Mouse (Mus musculus) megakaryocyte progenitor cell, adult 5-6 weeks (primary cell): ENCODE data around the gene Elp1. TPM values are rescaled to one million over a fixed set of nuclear protein-coding genes. Genes with fewer than 3 reads are reported as not detected.

Source experiments
- ATAC-seq: replicated peaks from 2 replicates; pipeline ENCODE4 v1.8.0; 2016; ENCODE audit warnings: mild to moderate bottlenecking, moderate TSS enrichment, inconsistent platforms; ENCODE audit not compliant: poor library complexity
- total RNA-seq, 2 experiments: library from RNA; stranded (forward) in 1 of 2; stranded (reverse) in 1 of 2; fragments of 157-497, 149-512 nt in 1 of 2; fragments of 200-1000 nt in 1 of 2; gene quantifications; 2 replicates each; pipeline versions ENCODE4 v1.2.3 to v1.2.4; 2015 to 2017

The Elp1 gene
- 58.5 and 61.1 TPM in 2 replicates for total RNA-seq (2015)
- total RNA-seq (2017): 42.5 and 51.8 TPM in 2 replicates

DNA sequence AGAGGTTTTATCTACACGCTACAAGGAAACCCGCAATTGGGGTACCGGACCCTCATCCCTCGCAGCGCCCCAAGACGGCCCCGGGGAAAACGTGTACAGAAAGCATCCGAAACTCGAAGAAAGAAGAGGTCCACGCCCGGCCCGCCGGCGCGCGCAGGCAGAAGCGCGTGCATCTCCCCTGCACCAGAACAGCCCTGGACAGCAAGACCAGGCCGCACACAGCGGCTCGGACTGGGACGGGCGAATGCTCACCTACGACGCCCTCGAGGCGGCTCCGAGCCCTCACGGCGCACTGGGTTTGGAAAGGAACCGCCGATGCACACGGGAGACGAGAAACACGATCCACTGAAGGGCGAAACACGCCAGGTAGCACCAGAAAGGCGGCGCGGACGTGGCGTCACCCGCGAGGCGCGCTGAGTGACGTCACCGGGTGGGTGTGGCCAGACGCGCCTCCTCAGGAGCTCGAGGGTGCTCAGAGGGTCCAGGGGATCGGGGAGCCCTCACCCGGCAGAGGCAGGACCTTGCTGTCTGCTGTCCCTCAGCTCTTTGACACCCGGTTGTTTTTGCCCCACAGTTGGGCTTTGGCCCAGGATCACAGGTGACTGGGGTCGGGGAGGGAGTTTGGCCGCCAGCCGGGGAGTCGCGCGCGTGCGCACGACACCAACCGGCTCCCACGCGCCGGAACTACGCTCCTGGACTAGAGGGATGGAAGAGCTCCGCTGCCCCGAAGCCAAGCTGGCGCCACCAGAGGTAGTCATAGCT, at the start of gene Elp1, which contains the start of gene Fam206a:
Gene Elp1 (minus strand): TSS at position 425 of the 762 bp plus-strand sequence.
Gene Fam206a (plus strand): TSS at position 439 of the 762 bp plus-strand sequence.
- peak; percentile 96 for ATAC-seq

DNA sequence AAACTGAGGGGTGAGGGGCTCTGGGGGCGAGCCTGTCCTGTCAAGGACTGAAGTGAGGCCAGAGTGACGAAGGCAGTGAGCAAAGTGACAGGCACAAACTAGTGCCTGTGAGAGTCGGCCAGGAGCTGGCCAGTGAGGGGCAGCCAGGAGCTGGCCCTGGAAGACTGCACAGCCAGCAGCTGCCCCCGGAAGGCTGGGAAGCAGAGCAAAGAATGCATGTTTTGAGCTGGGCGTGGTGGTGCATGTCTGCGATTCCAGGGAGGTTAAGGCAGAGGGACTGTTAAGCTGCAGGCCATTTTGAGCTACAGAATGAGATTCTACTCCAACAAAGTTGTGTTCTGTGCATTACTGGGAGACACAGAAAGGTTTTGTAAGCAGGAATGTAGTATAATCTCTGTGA, 48.6 kb upstream of the Elp1 start:
- no peak for ATAC-seq

DNA sequence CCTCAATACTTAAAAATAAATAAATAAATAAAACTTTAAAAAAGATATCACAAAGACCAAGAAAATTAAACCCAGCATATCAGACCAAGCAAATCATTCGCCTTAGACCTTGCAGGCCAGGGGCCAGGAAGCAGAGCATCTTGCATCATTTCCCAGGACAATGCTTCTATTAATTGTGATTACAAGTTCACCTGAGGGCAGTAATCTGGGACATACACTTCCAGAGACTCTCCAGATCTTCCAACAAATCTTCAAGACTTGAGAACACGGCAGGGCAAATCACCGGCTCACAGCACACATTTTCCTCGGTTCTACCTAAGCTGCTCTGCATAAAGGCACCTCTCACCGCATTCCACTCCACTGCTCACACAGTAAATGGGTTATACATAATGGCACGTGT, 45.9 kb upstream of the Elp1 start:
- ATAC-seq: no peak

DNA sequence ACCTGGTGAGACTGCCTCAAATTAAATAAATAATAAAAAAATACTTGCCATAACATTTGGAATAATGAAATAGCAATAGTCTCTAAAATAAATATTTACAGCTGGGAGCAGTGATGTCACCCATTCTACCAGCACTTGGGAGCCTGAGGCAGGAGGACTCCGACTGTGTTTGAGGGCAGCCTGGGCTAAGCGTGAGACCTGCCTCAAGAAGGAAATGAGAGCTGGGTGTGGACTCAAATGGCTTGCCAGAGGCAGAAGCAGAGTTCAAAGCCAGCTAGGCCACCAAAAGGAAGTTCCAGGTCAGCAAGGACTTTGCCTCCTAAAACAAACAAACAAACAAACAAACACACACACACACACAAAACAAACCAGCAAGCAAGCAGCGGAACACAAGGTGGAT, 45.3 kb upstream of the Elp1 start:
- no peak for ATAC-seq

DNA sequence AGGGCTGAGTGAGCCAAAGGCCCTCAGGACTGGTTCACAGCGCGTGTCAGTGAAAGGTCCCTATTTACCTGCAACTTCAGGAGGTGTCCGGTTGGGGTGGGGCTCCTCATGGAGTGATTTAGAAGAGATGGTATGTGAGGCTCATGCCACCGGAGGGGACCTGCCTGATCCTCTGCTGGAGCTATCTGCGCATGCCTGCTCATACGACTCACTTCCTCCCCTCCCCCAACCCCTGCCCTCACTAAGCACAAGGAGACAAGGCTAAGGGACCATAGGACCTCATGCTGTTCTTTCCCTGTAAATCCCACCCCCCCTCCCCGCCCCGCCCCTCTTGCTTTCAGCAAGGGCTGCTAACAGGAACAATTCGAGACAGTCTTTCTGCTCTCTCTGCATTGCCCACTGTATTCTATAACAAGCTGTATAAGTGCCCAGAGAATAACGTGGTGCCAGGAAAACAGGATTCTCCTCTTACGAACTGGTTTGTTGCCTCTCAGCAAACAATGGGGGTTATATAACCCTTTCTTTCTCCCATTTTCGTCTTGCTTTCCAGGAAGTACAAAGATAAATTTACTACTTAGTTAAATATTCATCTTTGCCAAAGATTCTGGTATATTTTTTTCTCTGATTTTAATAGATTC, 43.9 kb upstream of the Elp1 start:
- ATAC-seq: no peak

DNA sequence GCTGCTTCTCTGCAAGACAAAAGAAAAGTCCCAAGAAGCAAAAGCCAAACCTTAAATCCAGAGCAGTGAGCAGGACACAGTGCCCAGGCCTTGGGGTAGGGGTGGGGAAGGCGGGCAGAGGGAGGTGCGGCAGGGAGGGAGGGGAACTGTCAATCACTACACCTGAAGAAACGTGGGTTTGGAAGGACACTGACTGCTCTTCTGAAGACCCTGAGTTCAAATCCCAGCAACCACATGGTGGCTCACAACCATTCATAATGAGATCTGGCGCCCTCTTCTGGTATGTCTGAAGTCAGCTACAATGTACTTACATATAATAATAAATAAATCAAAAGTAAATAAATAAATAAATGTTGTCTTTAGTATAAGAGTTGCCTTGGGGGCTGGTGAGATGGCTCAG, 42.8 kb upstream of the Elp1 start:
- ATAC-seq: no peak

DNA sequence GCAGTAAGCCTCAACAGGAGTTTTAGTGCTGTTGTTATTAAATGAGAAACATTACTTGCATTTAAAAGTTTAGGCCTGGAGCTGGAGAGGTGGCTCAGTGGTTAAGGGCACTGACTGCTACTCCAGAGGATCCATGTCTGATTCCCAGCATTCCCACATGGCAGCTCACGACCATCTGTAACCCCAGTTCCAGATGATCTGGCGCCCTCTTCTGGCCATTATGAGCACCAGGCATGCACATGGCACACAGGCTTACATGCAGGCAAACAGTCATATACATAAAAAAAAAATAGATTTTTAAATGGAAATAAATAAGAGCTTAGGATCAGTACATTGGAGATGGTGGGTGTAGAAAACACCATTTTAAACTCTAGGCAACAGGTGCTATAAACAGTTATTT, 41.8 kb upstream of the Elp1 start:
- ATAC-seq: no peak

DNA sequence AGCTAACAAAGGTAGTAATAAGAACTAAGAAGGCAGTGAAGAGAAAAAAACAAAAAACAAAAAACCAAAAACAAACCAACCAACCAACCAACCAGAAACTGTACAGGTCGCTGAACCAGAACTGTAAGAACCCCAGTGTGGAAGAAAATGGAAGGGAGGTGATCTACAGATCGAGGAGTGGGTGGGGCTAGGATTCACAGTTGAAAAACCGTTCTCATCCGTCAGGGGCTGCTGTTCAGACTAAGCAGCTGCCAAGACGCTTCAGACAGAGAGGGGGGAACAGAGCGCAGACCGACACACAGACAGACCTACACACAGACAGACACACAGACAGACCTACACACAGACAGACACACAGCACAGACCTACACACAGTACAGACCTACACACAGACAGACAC, 40.4 kb upstream of the Elp1 start:
- no peak for ATAC-seq

DNA sequence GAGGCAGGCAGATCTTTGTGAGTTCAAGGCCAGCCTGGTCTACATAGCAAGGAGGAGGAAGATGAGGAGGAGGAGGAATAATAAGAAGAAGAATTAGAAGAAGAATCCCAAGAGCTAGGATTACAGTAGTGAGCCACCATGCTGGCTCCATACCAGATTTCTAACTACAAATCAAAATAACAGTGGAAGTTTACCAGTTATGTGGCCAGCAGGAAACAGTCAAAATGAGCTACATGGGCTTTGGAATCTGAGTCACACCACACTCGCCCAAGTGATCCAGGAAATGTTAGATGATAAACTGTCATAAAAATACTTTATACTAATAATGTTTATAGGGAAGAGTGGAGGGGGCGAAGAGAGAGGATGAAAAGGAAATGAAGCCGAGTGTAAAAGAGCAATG, 38.2 kb upstream of the Elp1 start:
- ATAC-seq: no peak

DNA sequence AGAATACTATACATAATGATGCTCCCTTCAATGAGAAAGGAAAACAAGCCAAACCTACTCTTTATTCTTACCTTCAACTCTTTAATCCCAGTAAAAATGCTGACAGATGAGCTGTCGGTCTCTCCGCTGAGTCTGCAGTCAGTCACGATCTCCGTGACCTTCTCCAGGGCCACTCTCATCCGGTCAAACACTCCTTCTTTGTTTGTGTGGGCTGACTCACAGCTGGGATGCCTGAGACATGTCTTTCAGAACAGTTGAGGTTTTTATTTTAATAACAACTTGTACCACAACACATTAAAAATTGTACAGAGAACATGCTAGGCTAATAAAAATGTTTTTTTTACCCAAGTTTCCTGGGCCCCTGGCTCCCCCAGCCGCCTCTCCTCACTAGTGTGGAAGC, 35.5 kb upstream of the Elp1 start:
- no peak for ATAC-seq

DNA sequence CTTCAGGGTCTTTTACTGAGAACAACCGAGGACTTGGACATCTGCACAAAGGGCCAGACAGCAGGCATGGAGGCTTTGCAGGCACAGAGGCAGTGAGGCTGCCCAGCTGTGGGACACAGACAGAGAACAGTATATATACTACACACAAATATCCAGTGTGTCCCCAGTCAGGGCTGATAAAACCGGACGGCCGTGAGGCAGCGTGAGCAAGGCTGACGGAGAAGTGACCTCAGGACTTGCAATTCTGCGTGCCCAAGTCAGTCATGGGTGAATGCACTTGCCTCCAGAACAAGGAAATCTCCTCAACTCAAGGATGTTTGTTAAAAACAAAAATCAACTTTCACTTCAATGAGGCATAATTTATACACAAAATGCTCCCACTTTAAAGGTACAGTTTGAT, 29.9 kb upstream of the Elp1 start:
- no peak for ATAC-seq

DNA sequence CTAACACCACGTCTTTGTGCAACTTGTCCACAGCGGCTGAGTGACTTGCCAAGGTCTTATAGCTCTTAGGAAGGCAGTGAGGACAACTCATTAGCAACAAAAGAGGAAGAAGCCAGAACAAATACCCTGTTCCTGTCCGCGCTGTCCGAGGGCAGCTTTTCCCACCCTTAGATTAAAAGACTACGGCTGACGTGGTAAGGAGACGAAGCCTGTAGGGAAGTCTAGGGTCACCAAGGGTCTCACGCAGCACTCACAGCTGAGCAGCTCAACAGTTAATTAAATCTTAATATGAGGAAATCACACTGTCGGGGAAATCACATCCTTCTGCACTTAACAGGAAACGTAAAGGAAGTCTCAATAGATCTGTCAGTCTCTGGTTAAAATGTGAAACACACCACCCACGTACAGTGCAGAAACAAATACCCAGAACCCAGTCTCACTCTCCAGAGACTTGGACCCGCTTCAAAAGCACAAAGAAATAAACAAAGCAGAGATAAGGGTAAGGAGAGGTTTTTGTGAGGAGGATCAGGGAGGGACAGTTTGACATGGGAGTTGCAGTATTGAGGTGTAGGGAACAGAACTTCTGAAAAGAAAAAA, 29.0 kb upstream of the Elp1 start:
- no peak for ATAC-seq

DNA sequence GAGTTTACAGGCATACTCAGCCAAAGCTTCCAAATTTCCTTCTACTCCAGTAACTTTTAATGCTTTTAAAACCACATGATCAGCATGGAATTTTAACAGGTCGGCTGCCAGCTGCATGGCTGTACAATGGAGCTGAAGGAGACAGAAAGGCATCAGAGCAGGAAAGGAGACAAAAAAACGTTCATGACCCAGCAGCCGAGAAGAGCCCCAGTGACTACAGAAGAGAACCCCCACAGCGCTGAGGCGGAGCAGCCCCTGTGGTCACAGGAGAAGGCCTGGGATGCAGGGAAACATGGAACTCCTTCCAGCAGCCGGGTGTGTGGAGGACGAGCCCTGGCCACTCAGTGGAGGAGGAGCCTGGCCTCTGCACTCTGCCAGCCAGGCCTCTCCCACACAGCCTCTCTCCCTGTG, 27.4 kb upstream of the Elp1 start:
- ATAC-seq: no peak

DNA sequence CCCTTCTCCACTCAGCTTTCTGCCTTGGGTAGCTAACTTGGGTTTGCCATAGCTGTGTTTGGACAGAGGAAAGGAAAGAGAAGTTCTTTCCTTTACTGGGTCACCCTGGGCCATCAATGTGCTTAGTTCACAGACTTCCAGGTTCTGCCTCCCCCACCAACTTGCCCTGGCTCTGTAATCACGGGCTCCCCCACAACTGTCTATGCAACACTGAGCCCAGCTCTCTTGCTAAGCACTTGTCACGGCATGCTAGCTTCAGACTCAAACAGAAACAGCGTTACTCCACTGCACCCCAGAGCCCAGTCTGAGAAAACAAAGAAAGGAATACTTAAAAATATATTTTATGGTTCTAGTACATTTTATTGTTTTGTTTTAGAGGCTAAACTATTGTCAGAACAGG, 26.8 kb upstream of the Elp1 start:
- ATAC-seq: no peak

DNA sequence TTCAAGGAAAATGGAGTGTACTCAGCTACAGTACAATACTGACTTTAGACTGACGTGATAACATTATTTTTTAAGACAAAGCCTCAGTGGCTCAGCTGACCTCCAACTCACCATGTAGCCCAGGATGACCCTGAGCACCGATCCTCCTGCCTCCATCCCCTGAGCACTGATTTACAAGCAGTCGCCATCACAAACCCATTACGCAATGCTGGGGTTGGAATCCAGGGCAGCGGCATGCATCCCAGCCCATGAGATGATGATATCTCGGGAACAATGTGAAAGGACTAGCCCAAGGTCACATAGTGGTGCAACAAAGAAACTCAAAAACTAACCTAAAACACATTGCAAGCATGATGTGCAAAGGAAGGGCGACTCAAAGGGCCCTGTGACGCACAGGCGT, 22.1 kb upstream of the Elp1 start:
- ATAC-seq: no peak

DNA sequence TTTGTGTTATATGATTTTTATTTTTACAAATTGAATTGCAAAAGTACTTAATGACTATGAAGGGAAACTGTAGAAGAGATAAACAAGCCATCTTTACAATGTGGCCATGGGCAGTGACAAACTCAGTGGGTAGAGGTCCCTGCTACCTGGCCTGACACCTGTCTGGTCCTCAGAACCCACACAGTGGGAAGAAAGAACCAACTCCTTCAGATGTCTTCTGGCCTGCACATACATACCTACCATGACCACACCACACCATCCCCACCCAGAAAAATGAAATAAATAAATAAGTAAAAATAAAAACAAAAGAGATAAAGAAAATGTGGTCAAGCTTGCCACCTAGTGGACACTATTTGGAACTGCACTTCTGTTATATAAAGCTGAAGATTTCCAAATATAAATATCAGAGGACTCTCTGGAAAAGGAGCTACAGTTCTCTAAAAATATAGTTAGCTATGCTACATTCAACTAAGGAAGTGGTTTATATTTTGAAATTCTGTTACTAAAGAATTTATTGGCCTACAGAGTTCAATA, 18.0 kb upstream of the Elp1 start:
- ATAC-seq: peak; percentile 64; the same call in 1 of the 2 replicates

DNA sequence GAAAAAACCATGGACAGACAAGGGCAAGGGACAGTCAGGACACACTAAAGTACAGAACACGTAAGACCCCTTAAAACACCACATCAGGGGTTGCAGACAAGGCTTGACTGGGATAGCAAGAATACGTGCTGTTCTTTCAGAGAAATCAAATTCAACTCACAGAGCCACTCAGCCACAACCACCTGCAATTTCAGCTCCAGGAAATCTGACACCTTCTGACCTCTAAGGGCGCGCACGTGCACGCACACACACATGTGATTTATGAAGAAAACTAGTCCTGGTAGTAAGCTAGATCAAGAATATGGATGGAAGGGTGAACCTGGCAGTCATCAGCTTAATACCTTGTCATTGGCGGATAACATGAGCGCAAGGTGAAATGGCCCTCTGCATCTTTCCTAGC, 13.0 kb upstream of the Elp1 start:
- ATAC-seq: no peak

DNA sequence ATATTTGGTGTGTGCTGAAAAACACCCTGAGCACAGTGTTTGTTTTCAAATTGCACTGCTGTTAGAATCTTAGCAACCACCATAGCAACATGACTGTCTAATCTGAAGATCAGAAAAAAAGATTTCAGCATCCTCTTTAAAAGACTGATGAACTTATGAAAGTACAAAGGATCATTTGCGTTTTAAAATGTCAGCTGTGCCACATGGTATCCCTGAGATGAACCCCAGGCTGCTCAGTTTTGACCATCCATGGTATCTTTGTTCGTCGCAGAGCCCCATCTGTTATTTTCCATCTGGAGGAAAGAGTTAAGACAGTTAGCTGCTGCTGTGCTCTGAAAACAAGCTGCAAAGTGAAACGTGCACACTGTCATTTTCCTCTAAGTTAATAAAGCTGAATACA, 10.0 kb upstream of the Elp1 start:
- no peak for ATAC-seq

DNA sequence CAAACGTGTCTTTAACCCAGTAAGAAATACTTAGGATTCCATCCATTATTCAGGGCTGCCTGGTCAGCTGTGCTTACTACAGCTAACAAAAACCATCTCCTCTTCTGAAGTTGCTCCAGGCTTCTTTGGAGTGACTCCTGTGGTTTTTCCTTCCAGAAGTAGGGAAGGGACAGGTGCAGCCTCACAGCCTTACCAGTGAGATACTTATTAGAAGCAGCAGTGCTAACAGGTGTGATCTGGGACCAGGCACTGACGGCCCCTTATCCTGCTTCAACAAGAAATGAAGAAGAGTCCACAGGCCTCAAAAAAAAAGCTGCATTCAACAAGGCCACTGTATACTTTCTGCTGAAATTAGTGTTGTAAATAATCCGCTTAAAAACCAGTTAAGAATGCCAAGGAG, 9.5 kb upstream of the Elp1 start:
- ATAC-seq: no peak

DNA sequence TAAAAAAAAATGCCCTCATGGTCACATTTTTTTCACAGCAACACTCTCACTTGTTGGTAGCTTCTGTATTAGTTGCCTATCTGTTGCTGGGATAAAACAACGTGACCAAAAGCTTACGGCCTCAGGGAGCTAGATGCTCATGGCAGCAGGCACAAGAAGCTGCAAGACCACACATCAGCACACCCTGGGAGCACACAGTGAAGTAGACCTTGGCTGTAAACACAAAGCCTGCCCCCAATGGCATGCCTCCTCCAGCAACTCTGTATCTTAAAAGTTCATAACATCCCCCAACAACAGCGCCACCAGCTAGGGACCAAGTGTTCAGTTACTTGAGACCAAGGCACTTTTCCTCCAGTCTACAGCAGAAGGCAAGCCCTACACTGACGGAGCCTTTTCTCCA, 6.9 kb upstream of the Elp1 start:
- no peak for ATAC-seq

DNA sequence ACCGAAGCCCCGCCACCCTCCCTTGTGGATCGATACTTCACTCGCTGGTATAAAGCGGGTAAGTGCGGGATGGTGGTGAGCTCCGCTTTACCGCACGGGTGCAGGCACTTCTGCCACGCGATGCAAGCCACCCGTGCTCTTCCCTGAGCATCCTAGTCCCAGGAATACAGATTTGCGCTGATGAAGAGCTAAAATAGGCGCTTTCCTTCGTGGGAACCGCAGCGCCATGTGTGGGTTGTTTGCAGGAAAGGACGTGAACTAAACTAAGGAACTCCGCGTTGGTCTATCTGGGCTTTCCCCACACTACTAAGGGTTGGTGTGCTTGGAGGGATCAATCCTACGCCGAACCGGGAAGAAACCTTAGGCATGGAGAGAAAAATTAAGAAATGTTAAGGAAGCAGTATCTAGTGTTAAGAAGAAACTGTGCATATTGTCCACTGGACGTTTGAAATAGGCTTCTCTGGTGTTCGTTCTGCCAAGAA, 579 bp upstream of the Elp1 start:
- ATAC-seq: peak; percentile 18; the same call in 1 of the 2 replicates

DNA sequence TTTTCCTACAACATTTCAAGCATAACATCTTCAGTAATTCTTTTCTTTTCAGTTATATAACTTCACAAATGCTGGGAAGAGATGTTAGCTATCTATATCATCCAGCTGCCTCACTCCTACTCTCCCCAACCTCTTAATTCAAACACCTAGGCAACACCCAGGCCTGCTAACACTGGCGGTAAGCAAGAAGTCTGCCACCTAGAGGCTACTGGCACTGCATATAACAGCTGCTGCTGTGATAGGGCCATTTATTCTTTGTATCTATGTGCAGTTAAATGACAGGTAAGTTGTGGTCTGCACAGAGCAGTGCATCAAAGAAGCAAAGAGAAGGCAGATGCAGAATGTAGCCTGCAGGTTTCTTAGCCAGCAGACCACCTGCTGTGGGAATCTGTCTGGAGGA, 10.8 kb downstream of the Elp1 start:
- peak; percentile 74 for ATAC-seq
